Mouse (Mus musculus): ENCODE data around the gene Dok3. TPM values are rescaled to one million over a fixed set of nuclear protein-coding genes. Genes with fewer than 3 reads are reported as not detected.
"Not testable (repeated sequence)": the region's sequence is repeated elsewhere in the genome, so short reads cannot be mapped to it uniquely, and the experiment has no call there.

Gene Dok3
- 10 to 100 TPM in 1 of 2 experiments, 1 to 10 TPM in 1; 9.7 to 13.2 TPM for total RNA-seq (2021)

DNA sequence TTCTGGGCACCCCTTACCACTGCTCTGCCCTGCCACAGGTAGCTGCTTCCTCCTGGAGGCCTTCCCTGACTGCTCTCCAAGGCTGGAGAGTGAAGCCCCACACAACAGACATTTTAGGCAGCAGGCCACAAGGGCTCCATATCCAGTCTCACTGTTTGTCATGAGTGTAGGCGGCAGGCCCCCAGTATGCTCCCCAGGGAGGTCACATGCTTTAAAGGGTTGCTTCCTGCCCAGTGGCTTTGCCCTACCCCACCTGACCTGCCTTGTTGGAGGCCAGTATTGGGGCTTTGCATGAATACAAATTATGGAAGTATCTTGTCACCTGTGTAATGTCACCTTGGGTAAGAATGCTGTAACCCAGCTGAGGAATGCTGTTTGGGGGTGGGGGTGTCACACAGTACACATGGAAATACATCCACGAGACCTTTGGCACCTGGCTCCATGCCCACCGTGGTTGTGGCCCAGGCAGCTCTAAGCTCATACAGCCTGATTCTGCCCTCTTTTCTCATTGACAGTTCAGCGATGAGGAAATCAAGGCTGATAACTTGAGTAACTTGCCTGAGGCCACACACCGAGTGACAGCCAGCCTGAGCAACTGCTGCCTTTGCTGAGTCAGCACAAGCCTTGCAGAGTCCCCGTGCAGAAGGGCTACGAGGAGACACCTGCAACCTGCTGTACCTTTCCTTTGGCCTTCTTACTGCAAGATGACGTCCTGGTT is at the start of gene Dok3:
TSS of gene Dok3 (minus strand) at position 99 of the 718 bp plus-strand sequence.
- no peak for DNase-seq (ENCODE audit: low spot score in 2 of 2)
- intact Hi-C loops (cut with DNase I) = no loop called here

DNA sequence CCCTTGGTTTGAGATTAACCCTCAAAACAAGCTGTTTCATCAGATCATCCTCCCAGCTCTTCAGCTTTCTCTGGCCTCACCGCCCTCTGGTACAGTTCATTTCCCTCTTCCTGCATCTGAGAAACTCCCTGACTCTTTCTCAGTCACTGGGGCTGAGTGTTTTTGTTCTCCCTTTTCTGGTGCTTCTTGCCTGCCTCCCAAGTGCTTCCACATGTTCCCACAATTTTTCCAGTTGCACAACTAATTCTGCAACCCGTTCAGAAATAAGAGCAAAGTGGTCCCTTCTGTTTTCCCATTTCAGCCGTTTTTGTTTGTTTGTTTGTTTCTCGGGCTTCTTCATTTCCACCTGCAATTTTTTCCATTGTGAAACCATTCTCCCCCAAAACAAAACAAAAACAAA is 49.0 kb upstream of the Dok3 start:
- DNase-seq (ENCODE audit: low spot score in 2 of 2) = no peak
- intact Hi-C loops (cut with DNase I) = no loop called here

DNA sequence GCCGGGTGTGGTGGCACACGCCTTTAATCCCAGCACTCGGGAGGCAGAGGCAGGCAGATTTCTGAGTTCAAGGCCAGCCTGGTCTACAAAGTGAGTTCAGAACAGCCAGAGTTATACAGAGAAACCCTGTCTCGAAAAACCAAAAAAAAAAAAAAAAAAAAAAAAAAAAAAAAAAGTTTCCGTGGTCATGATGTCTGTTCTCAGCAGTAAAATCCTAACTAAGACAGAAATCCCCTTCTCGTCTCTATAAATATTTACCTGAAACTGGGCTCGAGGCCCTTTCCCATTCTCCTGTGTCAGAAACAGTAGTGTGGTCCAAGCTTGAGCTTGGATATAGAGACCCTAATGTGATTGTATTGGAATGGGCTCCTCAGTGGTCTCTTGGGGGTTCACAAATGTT is 47.8 kb upstream of the Dok3 start:
- intact Hi-C loops (cut with DNase I); DNase-seq (ENCODE audit: low spot score in 2 of 2): not testable (repeated sequence)

DNA sequence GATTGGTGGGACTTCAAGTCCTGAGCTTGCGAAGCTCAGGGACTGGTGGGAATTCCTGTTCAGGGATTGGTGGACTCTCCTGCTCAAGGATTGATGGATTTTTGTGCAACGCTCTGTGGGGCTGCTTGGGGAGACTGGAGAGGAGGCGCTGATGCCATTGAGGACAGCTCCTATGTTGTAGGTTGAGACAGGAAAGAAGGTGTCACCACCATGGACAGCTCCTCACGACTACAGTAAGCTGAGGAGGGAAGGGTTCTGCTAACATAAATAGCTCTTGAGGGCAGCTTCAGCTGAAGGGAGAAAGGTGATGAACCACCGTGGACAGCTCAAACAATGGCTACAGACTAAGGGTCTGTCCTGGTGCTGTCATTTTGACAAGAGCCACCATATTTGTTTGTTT is 46.8 kb upstream of the Dok3 start:
- intact Hi-C loops (cut with DNase I) = no loop called here
- no peak for DNase-seq (ENCODE audit: low spot score in 2 of 2)

DNA sequence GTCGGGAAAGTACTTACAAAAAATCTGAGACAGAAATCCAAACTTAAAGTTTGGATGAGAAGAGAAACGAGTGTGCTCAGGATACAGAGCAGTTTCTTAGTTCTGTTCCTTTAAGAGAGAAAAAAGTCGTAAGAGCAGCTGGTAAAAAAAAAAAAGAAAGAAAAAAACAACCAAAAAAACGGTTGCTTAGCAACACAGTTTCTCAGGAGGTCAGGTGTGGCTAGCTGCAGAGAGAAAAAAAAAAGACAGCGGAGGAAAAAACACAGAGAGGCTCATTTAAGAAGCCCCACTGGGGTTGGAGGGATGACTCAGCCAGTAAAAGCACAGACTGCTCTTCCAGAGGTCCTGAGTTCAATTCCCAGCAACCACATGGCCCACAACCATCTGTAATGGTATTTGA is 45.2 kb upstream of the Dok3 start:
- intact Hi-C loops (cut with DNase I) = no loop called here

DNA sequence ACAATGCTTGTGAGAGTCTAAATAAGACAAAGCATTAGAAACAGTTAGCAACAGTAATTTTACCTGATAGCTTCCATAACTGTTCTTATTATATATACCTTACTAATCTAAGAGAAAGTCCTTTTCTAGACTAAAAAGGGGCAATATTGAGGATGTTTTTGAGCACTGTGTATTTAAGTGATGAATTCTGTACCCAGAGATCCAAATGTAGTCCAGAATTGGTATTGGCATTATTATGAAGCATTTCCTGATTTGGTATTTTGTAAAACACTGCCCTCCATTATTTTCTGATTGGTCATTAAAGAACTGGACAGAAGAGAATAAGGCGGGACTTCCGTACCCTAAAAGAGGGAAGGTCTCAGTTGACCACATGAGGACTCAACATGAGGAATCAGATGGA is 44.3 kb upstream of the Dok3 start, which contains the start of gene Tmed9:
TSS of gene Tmed9 (plus strand) at position 301 of the 400 bp plus-strand sequence.
- intact Hi-C loops (cut with DNase I) = no loop called here
- no peak for DNase-seq (ENCODE audit: low spot score in 2 of 2)

More for the DNA sequence above, 45.2 kb upstream of the Dok3 start:
- DNase-seq (ENCODE audit: low spot score in 2 of 2) = no peak

DNA sequence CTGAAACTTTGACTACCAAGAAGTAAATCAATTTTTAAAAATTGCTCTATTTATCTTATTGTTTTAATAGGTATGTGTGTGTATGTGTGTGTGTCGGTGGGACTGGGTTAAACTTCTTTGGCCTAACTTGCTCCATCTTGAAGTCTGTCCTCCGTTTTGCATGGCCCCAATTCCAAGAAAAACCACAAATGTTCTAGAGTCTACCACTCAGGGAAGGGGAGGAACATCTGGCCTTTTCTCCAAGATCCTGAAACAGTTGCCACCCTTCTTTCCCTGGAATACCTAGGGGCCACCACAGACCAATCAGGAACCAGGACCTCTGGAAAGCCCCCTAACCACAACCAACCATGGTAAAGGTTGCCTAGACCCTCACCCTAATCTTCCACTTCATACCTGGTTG is 42.9 kb upstream of the Dok3 start:
- no peak for DNase-seq (ENCODE audit: low spot score in 2 of 2)
- intact Hi-C loops (cut with DNase I) = no loop called here

DNA sequence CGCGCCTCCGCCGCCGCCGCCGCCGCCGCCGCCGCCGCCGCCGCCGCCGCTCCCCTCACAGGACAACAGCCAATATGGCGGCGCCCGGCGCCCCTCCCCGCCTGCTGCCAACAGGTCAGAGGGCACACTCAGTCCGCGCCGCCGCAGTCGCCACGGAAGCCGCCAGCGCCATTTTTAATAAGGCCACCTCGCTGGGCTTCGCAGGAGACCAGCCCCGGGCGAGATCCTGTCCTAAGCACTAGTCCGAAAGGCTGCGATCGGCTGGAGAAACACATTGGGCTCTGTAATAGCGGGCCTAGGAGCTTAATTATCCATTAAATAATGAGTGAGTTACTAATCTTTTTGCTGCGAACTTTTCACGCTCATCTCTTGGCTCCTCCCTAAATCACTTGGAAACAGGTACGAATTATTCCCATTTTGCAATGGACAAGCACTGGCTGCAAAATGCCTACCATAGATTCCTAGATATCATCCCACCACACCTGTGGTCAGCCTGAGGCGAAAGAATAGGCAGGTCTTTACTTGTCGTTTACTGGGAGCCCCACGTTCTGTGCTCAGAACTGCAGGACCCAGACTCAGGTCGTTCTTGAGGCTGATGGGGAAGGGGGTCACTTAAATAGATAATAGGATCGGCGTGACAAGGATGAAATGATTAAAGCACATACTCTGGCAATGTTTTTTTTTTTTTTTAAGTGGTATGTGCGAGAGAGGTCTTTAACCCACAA is 42.1 kb upstream of the Dok3 start, which contains the start of gene Fam193b:
TSS of gene Fam193b (minus strand) at position 94 of the 725 bp plus-strand sequence.
- peak; percentile 92 to 93 for DNase-seq (ENCODE audit: low spot score in 2 of 2)
- intact Hi-C loops (cut with DNase I) = no loop called here

DNA sequence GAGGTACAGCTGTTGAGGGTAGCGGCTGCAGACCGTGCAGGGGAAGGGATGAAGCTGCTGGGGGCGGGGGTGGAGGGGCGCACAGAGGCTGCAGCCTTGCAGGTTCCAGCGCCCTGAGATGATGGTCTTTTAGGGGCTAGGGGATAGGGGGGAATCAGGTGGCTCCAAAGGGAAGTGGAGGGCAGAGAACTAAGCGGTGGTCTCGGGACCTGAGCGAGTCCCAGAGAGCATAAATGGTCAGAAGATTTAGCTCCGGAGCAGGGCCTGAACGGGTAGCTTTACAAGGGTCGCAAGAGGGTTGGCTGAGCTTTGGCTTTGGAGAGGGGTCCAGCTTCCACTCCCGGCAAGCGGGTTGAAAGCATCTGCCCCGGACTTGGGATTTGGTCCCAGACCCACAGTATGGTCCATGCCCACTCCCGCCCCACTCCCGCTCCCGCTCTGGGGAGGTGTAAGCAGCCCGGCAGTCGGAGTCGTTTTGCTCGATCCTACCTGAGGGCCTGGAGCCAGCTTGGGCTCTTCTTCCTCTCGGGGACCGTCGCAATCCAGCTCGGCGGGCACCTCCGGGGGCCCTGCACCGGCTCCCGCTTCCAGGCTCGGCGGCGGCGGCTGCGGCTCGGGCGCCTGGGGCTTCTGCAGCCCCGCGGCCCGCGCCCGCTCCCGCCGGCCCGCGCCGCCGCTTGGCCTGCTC is 41.3 kb upstream of the Dok3 start:
- intact Hi-C loops (cut with DNase I) = no loop called here
- DNase-seq (ENCODE audit: low spot score in 2 of 2) = peak; percentile 31

DNA sequence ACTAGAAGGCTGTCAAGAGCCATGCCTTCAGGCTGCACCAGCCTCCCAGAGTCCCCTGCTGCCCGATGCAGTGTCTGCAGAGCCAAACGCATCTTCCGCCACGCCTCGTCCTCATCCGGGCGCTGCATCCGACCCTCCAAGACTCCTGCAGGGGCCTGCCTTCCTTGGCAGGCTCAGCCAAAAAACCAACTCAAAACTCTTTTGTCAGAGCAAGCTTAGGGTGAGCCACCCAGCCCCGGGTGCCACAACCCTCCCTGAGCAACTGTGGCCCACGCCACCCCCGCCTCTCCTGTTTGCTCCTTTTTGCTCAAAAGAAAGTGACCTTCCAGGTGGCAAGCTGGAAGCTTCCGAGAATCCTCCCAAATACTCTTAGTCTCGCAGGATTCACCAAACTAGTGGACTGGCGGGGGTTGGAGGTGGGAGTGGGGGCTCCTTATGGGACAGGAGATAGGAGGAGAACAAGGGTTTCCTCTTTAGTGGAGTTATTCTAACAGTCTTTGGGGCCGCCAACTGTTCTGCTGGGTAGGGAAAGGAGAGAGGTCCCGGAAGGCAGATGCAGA is 40.7 kb upstream of the Dok3 start:
- peak; percentile 18 to 32 for DNase-seq (ENCODE audit: low spot score in 2 of 2)
- intact Hi-C loops (cut with DNase I) = no loop called here

DNA sequence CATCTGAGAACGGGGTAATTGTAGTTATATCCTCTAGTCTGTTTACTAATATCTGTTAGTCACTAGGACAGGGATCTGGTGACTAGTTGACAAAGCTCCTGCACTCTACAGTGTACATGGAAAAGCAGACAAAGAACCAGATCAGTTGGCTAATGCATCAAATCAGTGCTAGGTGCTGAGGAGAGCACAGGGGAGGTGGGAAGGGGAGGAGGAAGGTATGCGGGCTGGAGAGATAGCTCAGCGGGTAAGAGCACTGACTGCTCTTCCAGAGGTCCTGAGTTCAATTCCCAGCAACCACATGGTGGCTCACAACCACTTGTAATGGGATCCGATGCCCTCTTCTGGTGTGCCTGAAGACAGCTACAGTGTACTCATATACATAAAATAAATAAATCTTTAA is 39.4 kb upstream of the Dok3 start:
- intact Hi-C loops (cut with DNase I); DNase-seq (ENCODE audit: low spot score in 2 of 2): not testable (repeated sequence)

DNA sequence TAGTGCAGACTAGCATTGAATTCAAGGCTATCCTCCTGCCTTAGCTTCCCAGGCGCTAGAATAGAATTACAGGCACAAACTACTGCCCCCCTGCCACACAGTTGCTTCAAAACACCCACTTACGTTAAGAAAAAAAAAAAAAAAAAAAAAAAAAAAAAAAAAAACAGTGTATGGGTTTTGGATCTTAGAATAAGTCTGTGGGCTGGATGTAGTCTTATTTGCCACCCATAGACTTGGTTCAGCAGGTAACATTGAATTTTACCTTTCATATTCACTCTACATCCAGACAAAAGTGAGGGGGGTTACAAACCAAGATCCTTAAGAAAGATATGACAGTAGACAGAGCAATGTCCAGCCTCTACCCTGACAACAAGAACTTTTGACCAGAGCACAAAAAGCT is 38.9 kb upstream of the Dok3 start:
- intact Hi-C loops (cut with DNase I) = no loop called here
- no peak for DNase-seq (ENCODE audit: low spot score in 2 of 2)

DNA sequence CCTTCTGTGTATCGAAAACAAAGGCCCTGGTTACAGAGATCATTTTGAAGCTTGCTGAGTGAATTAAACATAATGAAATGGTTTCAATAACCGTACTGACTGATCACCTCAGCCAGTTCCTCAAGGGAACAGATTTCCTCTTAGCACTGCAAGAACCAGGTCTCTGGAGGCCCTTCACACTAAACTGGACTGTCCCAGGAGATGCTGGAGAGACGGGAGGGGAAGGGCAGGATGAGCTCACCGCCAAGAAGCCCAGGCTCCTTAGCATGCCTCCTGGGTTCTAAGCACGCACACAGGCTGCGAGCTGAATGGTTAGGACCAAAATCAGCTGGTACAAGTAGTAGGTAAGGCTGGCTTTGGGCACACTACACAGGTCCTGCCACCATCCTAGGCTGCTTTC is 37.9 kb upstream of the Dok3 start:
- intact Hi-C loops (cut with DNase I) = no loop called here

DNA sequence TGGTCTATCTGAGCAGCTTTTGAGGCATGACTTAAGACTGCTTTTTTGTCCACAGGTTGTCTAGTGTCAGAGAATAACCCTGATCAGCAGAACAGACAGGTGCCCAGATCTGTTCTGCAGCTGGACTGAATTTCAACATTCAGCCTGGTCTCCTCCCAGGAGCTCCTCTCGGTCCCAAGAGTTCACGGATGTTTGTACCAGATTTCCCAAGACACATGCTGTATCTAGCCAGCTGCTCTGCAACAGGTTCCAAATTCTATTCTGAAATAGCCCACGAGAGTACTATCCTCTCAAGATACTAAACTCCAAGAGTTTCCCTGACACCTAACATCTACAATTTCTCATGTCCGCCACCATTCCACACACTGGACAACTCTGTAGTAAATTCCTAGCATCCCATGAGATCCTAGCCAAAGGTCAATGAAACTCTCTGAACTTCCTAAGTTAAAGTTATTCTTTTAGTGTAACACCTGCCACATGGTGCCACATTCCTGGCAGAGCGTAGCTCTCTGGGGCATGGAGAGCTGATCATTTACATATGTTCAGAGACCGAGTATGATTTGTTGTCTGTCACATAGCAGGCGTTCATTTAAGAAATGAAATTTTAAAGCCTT is 34.3 kb upstream of the Dok3 start:
- intact Hi-C loops (cut with DNase I) = no loop called here
- DNase-seq (ENCODE audit: low spot score in 2 of 2) = no peak

More for the DNA sequence above, 37.9 kb upstream of the Dok3 start:
- no peak for DNase-seq (ENCODE audit: low spot score in 2 of 2)

DNA sequence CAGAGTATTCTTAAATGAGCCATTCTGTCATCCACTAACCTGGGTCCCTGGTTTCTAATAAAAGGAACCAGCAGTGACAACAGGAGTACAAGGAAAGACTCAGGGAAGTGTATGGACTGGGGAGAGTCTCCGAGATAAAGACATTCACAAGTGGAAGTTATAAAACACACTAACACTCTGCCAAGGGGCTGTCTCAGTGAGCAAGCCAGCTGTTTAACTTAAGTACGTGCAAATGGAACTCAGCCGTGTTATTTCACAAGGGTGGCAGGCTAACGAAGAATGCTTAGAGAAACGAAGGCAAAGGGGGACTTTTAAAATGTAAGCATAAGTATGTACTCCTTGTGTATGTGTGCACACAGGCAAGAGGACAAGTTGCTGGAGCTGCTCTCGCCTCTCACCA is 28.4 kb upstream of the Dok3 start:
- DNase-seq (ENCODE audit: low spot score in 2 of 2) = no peak
- intact Hi-C loops (cut with DNase I) = no loop called here

DNA sequence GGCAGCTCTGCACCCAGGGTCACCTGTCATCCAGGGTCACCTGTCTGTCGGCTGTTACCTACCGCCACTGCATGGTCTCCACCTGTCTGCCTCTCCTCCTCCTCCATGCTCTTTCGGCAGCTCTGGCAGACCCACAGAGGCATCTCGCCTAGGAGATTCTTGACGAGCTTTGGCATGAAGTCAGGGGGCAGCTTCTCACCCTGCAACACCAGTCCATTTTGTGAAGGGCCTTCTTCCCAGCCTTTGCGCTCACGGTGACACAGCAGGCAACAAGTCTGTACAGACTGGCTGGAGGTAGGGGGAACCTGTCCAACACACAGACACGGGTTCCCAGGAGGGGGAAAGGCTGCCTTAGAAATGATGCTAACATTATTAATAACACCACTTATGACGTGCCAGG is 26.8 kb upstream of the Dok3 start:
- intact Hi-C loops (cut with DNase I) = no loop called here
- DNase-seq (ENCODE audit: low spot score in 2 of 2) = no peak

DNA sequence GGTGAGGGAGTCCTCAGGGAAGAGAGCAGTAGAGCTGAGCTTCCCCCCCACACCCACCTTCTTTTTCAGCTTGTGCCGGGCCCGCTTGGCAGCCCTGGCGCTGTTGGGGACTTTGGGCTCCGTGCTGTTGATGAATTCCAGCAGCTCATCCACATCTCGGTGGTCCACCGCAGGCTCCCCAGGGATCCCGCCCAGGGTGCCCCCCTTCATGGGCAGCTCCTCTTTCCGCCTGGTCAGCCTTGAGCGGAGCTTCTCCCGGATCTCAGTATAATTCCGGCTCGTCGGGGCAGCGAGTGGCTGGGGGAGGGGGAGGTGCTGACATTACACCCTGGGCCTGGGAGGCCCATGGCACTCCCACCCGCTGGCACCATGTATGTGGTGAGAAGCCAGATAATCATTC is 20.0 kb upstream of the Dok3 start:
- intact Hi-C loops (cut with DNase I) = no loop called here
- no peak for DNase-seq (ENCODE audit: low spot score in 2 of 2)

DNA sequence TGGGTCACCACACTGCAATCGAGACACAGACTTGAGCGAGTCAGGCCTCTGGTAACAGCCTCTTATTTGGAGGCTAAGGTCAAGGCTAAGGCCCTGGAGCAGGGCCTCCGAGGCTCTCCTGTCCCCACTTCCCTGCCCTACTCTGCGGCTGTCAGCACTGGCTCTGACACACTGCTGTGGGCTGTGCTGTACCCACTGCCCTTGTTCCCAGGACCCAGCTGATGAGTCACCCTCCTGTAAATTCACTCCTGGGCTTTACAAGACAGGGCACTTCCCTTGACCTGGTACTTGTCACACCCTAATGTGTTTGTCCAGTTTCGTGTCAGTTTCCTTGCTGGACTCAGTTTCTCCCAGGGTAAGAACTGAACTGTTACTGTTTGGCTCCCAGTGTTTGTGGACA is 19.3 kb upstream of the Dok3 start:
- intact Hi-C loops (cut with DNase I) = no loop called here
- no peak for DNase-seq (ENCODE audit: low spot score in 2 of 2)

DNA sequence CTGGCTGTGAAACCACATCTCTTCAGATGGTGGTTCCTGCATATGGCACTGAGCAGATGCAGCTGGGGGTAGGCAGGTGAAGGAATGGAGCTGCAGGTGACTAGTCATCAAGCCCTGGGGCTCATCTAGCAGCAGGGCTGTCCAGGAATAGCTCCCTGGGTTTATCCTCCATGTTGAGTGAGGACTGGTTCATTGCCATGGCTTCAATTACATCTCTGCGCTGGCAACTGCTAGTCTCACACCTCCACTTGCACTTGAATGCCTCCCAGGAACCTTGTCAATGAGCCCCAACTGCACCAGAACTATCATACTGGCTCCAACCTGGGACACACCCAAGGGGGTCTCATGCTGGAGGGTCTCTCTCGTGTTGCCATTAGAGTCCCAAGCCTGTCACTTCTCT is 18.8 kb upstream of the Dok3 start:
- intact Hi-C loops (cut with DNase I) = no loop called here
- no peak for DNase-seq (ENCODE audit: low spot score in 2 of 2)

DNA sequence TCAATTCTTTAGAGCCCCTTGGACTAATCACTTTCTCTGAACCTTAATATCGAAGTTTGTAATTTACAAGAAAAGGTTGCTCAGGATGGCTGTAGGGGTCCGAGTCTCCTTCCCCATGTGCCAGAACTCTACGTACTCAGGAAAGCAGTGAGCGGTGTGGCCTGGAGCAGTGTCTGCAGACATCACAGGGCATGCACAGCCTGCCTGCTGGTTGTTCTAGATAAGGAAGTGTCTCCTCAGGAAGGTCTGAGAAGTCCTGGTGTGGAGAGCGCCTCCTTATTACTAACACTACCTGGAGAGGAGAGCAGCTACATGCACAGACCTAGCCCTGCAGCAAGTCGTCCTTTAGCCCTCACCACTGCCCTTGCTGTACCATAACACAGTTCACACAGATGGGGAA is 15.7 kb upstream of the Dok3 start:
- no peak for DNase-seq (ENCODE audit: low spot score in 2 of 2)
- intact Hi-C loops (cut with DNase I) = no loop called here

Data from left cerebral cortex, postnatal 25 days (tissue).